ENCODE assay signal across 16 mouse cellular contexts in genomic region chr14:71036620-71037019, GRCm38 (mm10).
DNase-seq lines count a peak whose midpoint lies in the region; ATAC-seq and TF ChIP-seq lines count a peak whose summit lies in the region.
"Had no signal": no experiment of that assay in that cellular context is flagged by ENCODE, and none has a peak within 500 bp of the region (broad histone marks: within the 10 kb centered on the region; RNA-seq: fewer than 3 reads in every experiment).

No protein-coding gene starts in this region.

- H3K27me3 ChIP-seq in lung, embryonic 14.5 days (ENCODE audit: insufficient read depth, low read length) = no peaks in the 10 kb centered on the region
- H3K27me3 ChIP-seq in embryonic facial prominence, embryonic 14.5 days (replicated peaks; ENCODE audit: control insufficient read depth, insufficient read depth, low read length) = no peaks in the 10 kb centered on the region
- H3K27me3 ChIP-seq: forebrain, embryonic 15.5 days; hindbrain, embryonic 12.5 days had no signal

- no peak overlapping the region for H3K9ac ChIP-seq in lung, embryonic 14.5 days
- no peak overlapping the region for H3K9ac ChIP-seq in embryonic facial prominence, embryonic 14.5 days (ENCODE audit: low read depth, low read length)
- H3K9ac ChIP-seq: forebrain, embryonic 15.5 days; heart, embryonic 13.5 days; hindbrain, embryonic 12.5 days had no signal

- H3K4me1 ChIP-seq in lung, embryonic 14.5 days (ENCODE audit: insufficient read depth) = peaks cover 7% of the 10 kb centered on the region; the same call in 1 of the 2 replicates
- H3K4me1 ChIP-seq in embryonic facial prominence, embryonic 14.5 days (ENCODE audit: control insufficient read depth, insufficient read depth, low read length) = peaks cover 7% of the 10 kb centered on the region
- H3K4me1 ChIP-seq: forebrain, embryonic 15.5 days had no signal

- no peak overlapping the region for H3K27ac ChIP-seq in lung, embryonic 14.5 days (ENCODE audit: low read depth)
- no peak overlapping the region for H3K27ac ChIP-seq in embryonic facial prominence, embryonic 14.5 days (replicated peaks; ENCODE audit: low read depth, low read length)
- H3K27ac ChIP-seq: forebrain, embryonic 15.5 days; heart, embryonic 13.5 days; hindbrain, embryonic 12.5 days had no signal

- no peak for TF ChIP-seq CTCF in lung, embryonic 14.5 days (IDR thresholded peaks at IDR 0.05; ENCODE audit: low read depth)

- H3K4me3 ChIP-seq in lung, embryonic 14.5 days (ENCODE audit: low read depth, low read length) = no peak overlapping the region
- no peak overlapping the region for H3K4me3 ChIP-seq in embryonic facial prominence, embryonic 14.5 days (ENCODE audit: low read depth, low read length)
- H3K4me3 ChIP-seq: forebrain, embryonic 15.5 days; heart, embryonic 13.5 days; hindbrain, embryonic 12.5 days had no signal

- ATAC-seq in lung, embryonic 14.5 days (ENCODE audit: insufficient read depth) = no peak
- peak; percentile 75 for ATAC-seq in embryonic facial prominence, embryonic 14.5 days (ENCODE audit: low read depth)
- ATAC-seq: forebrain, embryonic 15.5 days; hindbrain, embryonic 16.5 days; inflammation-experienced regulatory T-cells, adult 6 months had no signal

- H3K9me3 ChIP-seq in lung, embryonic 14.5 days (ENCODE audit: low read depth, low read length) = no peaks in the 10 kb centered on the region
- H3K9me3 ChIP-seq in embryonic facial prominence, embryonic 14.5 days (ENCODE audit: control insufficient read depth, low read length) = no peaks in the 10 kb centered on the region
- H3K9me3 ChIP-seq: forebrain, embryonic 15.5 days; heart, embryonic 13.5 days; hindbrain, embryonic 12.5 days had no signal

- H3K36me3 ChIP-seq in lung, embryonic 14.5 days (ENCODE audit: insufficient read depth) = no peaks in the 10 kb centered on the region
- no peaks in the 10 kb centered on the region for H3K36me3 ChIP-seq in embryonic facial prominence, embryonic 14.5 days (ENCODE audit: control insufficient read depth, insufficient read depth, low read length)
- H3K36me3 ChIP-seq: forebrain, embryonic 15.5 days; heart, embryonic 13.5 days; hindbrain, embryonic 12.5 days had no signal

- H3K4me2 ChIP-seq in lung, embryonic 14.5 days = no peak overlapping the region
- H3K4me2 ChIP-seq in embryonic facial prominence, embryonic 14.5 days (ENCODE audit: low read depth, low read length) = no peak overlapping the region
- H3K4me2 ChIP-seq: forebrain, embryonic 15.5 days; heart, embryonic 13.5 days; hindbrain, embryonic 12.5 days had no signal

- peak; percentile 16 for DNase-seq in kidney, postnatal 10 days
- no peak for DNase-seq in kidney, postnatal 36 days
- DNase-seq in lung, embryonic 14.5 days = peak; percentile 66
- DNase-seq in lung, postnatal 10 days = no peak
- peak; percentile 91 for DNase-seq in embryonic facial prominence, embryonic 14.5 days (ENCODE audit: low spot score)
- DNase-seq in right cerebral cortex, postnatal 25 days = no peak
- DNase-seq: adrenal gland, postnatal 10 days; cerebellum, adult 11 months; cerebellum, adult 8-10 months; gastrocnemius, postnatal 14 days; heart, postnatal 36 days had no signal

- WGBS in lung, embryonic 14.5 days = 43% methylated on average over 7 of the region's 7 CpGs
- 21% methylated on average over 7 of the region's 7 CpGs for WGBS in embryonic facial prominence, embryonic 14.5 days

Comparison
In these comparisons a context has a peak if more than half of its experiments do, and no peak if none do; other contexts are left out.
1. DNase-seq: peak in kidney, postnatal 10 days (single experiment), lung, embryonic 14.5 days (single experiment) and embryonic facial prominence, embryonic 14.5 days (single experiment); none in kidney, postnatal 36 days (0 of 2), lung, postnatal 10 days (single experiment) and right cerebral cortex, postnatal 25 days (single experiment).